Mouse (Mus musculus) heart, postnatal 0 days (tissue): ENCODE data around the gene Clic4. TPM values are rescaled to one million over a fixed set of nuclear protein-coding genes. Genes with fewer than 3 reads are reported as not detected.

Experiments
- ATAC-seq: fragments of 200-750 bp; cut with Nextera tagmentation; 2 replicates; pipeline ENCODE4 v1.8.0; 2017; ENCODE audit warnings: low read depth, moderate number of reproducible peaks, moderate library complexity; ENCODE audit not compliant: insufficient read depth
- DNase-seq: peaks from one replicate; pipeline ENCODE4 v3.0.0-alpha.2; 2016; ENCODE audit warnings: low spot score
- H3K27ac ChIP-seq: fragments of 300-500 bp; sonication (generic); 2 replicates; pipeline ENCODE4 v1.5.1; 2014; ENCODE audit warnings: low read depth, mild to moderate bottlenecking
- H3K27me3 ChIP-seq: fragments of 300-500 bp; sonication (generic); 2 replicates; pipeline ENCODE4 v1.6.1; 2014; ENCODE audit warnings: low read length, mixed read lengths; ENCODE audit not compliant: control insufficient read depth, insufficient read depth
- H3K36me3 ChIP-seq: fragments of 300-500 bp; sonication (generic); replicated peaks from 2 replicates; pipeline ENCODE4 v1.6.1; 2014; ENCODE audit warnings: low read length, mixed read lengths; ENCODE audit not compliant: control insufficient read depth, insufficient read depth
- H3K4me1 ChIP-seq: fragments of 300-500 bp; sonication (generic); 2 replicates; pipeline ENCODE4 v1.6.1; 2014; ENCODE audit warnings: antibody characterized with exemption; ENCODE audit not compliant: control insufficient read depth, insufficient read depth
- H3K4me2 ChIP-seq: fragments of 300-500 bp; sonication (generic); 2 replicates; pipeline ENCODE4 v1.6.1; 2014; ENCODE audit warnings: low read depth, mild to moderate bottlenecking, low read length, moderate library complexity
- H3K4me3 ChIP-seq: fragments of 300-500 bp; sonication (generic); 2 replicates; pipeline ENCODE4 v1.5.1; 2014; ENCODE audit warnings: low read depth, low read length
- H3K9ac ChIP-seq: fragments of 300-500 bp; sonication (generic); replicated peaks from 2 replicates; pipeline ENCODE4 v1.6.1; 2014; ENCODE audit warnings: low read depth, low read length, mixed read lengths
- H3K9me3 ChIP-seq: fragments of 300-500 bp; sonication (generic); replicated peaks from 2 replicates; pipeline ENCODE4 v1.6.1; 2016; ENCODE audit warnings: low read length; ENCODE audit not compliant: control insufficient read depth
- CTCF ChIP-seq: IDR thresholded peaks from 2 replicates; pipeline ENCODE4 v1.5.1; 2016; ENCODE audit warnings: antibody characterized with exemption, control low read depth, low read depth
- EP300 ChIP-seq: IDR thresholded peaks from 2 replicates; pipeline ENCODE4 v1.6.1; 2016; ENCODE audit warnings: antibody characterized with exemption, low read depth
- WGBS: fragments of 180-500 bp; shearing (Covaris S2); extraction: QIAGEN DNeasy Blood & Tissue Kit; methylation state at CpG from one replicate; pipeline ENCODE4 v1.1.7; 2014; 5-methylcytosine and 5-hydroxymethylcytosine counted together
- polyA plus RNA-seq: library from polyadenylated mRNA; unstranded; fragments of >200 nt; fragmentation: Nextera tagmentation; extraction: Ambion mirVana; gene quantifications from 2 replicates; pipeline ENCODE4 v1.2.1, GENCODE M21; 2015
- total RNA-seq: library from RNA; depleted of rRNA; stranded (reverse); fragments of >200 nt; gene quantifications from 2 replicates; pipeline ENCODE4 v1.2.3, GENCODE M21; 2014; ENCODE audit warnings: low replicate concordance

Gene Clic4
- total and polyA plus RNA-seq, 2 experiments from 2014 or later: 235 to 239 TPM

GRCm38 (mm10) chr4:135313761-135314241 lies 41.2 kb upstream of the Clic4 start:
- H3K4me3 ChIP-seq: peak overlapping the region; percentile 12; the same call in 1 of the 2 replicates
- no peaks in the 10 kb centered on the region for H3K9me3 ChIP-seq
- peak; percentile 68 for DNase-seq
- H3K4me2 ChIP-seq: peak overlapping the region; percentile 43
- peaks cover 10% of the 10 kb centered on the region for H3K36me3 ChIP-seq
- 14% methylated on average over 9 of the region's 9 CpGs for WGBS
- H3K4me1 ChIP-seq: peaks cover 34% of the 10 kb centered on the region
- peak; percentile 17 for ATAC-seq
- no peaks in the 10 kb centered on the region for H3K27me3 ChIP-seq
- peak overlapping the region; percentile 95 for H3K27ac ChIP-seq
- TF ChIP-seq CTCF (no peak), EP300 (no peak)
- H3K9ac ChIP-seq: no peak overlapping the region; the same call in 1 of the 2 replicates

GRCm38 (mm10) chr4:135313111-135313691 lies 40.6 kb upstream of the Clic4 start:
- Histone ChIP-seq H3K4me2 (peak overlapping the region; percentile 43), H3K4me1 (peaks cover 40% of the 10 kb centered on the region), H3K9ac (no peak overlapping the region; the same call in 1 of the 2 replicates), H3K36me3 (0 out of 2 replicates have a peak, but pooled peaks cover 6% of the 10 kb centered on the region), H3K27me3 (no peaks in the 10 kb centered on the region), H3K4me3 (peak overlapping the region; percentile 12; the same call in 1 of the 2 replicates), H3K27ac (peak overlapping the region; percentile 95), H3K9me3 (no peaks in the 10 kb centered on the region)
- TF ChIP-seq CTCF (no peak; the same call in 1 of the 2 replicates), EP300 (peak; percentile 98)
- 8% methylated on average over 17 of the region's 17 CpGs for WGBS
- DNase-seq (peak; percentile 98), ATAC-seq (peak; percentile 83)

DNA sequence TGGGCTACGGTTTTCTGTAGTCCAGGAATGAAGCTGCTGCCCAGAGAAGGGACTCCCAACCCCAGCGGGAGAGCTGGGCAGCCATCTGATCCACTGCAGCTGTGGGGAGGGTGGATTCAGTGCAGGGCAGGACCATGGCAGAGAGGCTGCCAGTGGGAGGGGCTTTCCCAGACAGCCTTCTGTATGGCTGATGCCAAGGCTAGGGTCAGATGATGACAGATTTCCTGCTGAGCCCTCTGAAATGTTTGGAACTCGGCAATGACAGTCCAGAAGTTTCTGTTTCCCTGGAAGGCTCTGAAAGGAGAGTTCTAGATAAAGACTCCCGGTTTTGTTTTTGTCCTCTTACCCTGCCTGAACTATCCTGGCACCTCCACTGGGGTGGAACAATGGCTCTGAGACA lies 40.1 kb upstream of the Clic4 start:
- H3K9me3 ChIP-seq: no peaks in the 10 kb centered on the region
- H3K4me2 ChIP-seq: peak overlapping the region; percentile 43
- H3K4me3 ChIP-seq: no peak overlapping the region
- peak overlapping the region; percentile 31; the same call in 1 of the 2 replicates for H3K9ac ChIP-seq
- WGBS: 8% methylated on average over 4 of the region's 4 CpGs
- peak; percentile 84 for ATAC-seq
- 0 out of 2 replicates have a peak, but pooled peaks cover 6% of the 10 kb centered on the region for H3K36me3 ChIP-seq
- peaks cover 43% of the 10 kb centered on the region for H3K4me1 ChIP-seq
- no peak for TF ChIP-seq EP300
- no peak for TF ChIP-seq CTCF
- peak overlapping the region; percentile 95 for H3K27ac ChIP-seq
- H3K27me3 ChIP-seq: no peaks in the 10 kb centered on the region
- DNase-seq: peak; percentile 90

DNA sequence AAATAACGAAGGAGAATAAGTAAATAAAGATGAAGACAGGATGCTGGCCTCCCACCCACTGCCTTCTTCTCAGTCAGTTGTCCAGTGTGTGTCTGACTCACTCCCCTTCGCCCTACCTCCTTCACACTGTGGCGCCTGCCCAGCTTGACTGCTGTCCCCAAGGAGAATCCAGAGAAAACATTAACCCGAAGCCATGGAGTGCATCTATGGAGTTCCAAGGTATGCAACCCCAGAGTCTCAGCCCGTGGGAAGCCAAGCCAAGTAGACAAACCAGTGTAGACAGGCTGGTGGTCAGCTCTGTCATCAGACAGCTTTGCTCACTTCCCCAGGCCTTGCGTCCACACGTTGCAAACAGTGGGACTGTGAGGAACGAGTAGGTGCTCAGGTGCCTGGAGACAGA lies 37.8 kb upstream of the Clic4 start:
- Histone ChIP-seq H3K4me1 (peaks cover 58% of the 10 kb centered on the region), H3K9ac (no peak overlapping the region), H3K36me3 (0 out of 2 replicates have a peak, but pooled peaks cover 5% of the 10 kb centered on the region), H3K9me3 (no peaks in the 10 kb centered on the region), H3K27ac (no peak overlapping the region), H3K4me3 (no peak overlapping the region), H3K4me2 (no peak overlapping the region), H3K27me3 (no peaks in the 10 kb centered on the region)
- DNase-seq (no peak), ATAC-seq (no peak)
- TF ChIP-seq CTCF (no peak), EP300 (no peak)
- WGBS: 76% methylated on average over 8 of the region's 8 CpGs

DNA sequence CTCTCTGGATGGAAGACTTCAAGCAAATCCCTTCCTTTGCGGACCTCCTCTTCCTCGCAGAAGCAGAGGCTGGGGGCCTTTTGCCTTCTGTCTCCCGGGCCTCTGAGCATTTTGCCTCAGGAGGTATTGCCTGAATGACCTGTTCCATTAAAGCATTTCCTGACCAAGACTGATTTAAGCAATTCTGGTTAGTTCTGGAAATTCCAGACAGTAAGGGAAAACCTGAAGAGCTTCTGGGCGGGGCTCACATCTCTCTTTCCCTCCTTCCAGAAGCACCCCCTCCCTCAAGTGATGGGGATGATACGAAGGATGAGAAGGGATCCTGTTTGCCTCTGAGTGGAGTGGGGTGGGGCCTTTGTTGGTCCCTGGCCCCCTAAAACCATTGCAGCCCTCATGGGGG lies 37.1 kb upstream of the Clic4 start:
- 49% methylated on average over 5 of the region's 5 CpGs for WGBS
- no peaks in the 10 kb centered on the region for H3K9me3 ChIP-seq
- H3K27me3 ChIP-seq: no peaks in the 10 kb centered on the region
- H3K27ac ChIP-seq: peak overlapping the region; percentile 68
- no peak for TF ChIP-seq CTCF
- no peak overlapping the region for H3K9ac ChIP-seq
- no peaks in the 10 kb centered on the region for H3K36me3 ChIP-seq
- no peak overlapping the region for H3K4me2 ChIP-seq
- H3K4me3 ChIP-seq: no peak overlapping the region
- DNase-seq (no peak), ATAC-seq (no peak)
- H3K4me1 ChIP-seq: peaks cover 56% of the 10 kb centered on the region
